Mouse (Mus musculus): ENCODE results near the gene Tenm4. TPM values are rescaled to one million over a fixed set of nuclear protein-coding genes. Genes with fewer than 3 reads are reported as not detected.

Tenm4 gene
- polyA plus RNA-seq, 2 experiments: 12.7 to 37.4 TPM

- no peaks in the 10 kb centered on the region for H3K36me3 ChIP-seq (ENCODE audit: control insufficient read depth, insufficient read depth, low read length)
- peak overlapping the region; percentile 46 for H3K4me2 ChIP-seq (replicated peaks; ENCODE audit: low read depth, low read length, severe bottlenecking)
- TF ChIP-seq POLR2A (IDR thresholded peaks at IDR 0.05; ENCODE audit: borderline replicate concordance, extremely low read depth, insufficient read depth, insufficient read length): no peak
- WGBS: 16% methylated on average over 4 of the region's 4 CpGs
- DNase-seq (ENCODE audit: low spot score) (no peak), ATAC-seq (ENCODE audit: low FRiP score, low read depth) (no peak)
- H3K27ac ChIP-seq (replicated peaks; ENCODE audit: low read depth, low read length): no peak overlapping the region
- H3K9ac ChIP-seq (ENCODE audit: low read depth, low read length, severe bottlenecking): 0 out of 2 replicates have a peak overlapping the region, but pooled peaks have one; percentile 43
- H3K4me1 ChIP-seq (ENCODE audit: control insufficient read depth, insufficient read depth, low read length): no peaks in the 10 kb centered on the region
- H3K9me3 ChIP-seq (ENCODE audit: control insufficient read depth, low read length): no peaks in the 10 kb centered on the region
- H3K4me3 ChIP-seq (replicated peaks; ENCODE audit: low read length): peak overlapping the region; percentile 28
- no peaks in the 10 kb centered on the region for H3K27me3 ChIP-seq (ENCODE audit: control insufficient read depth, insufficient read depth, low read length)
Observed at GRCm38 (mm10) chr7:96152431-96152830, 18.6 kb upstream of the Tenm4 start.

- H3K9ac ChIP-seq (ENCODE audit: low read depth, low read length, severe bottlenecking): peak overlapping the region; percentile 43
- 1% methylated on average over 10 of the region's 10 CpGs for WGBS
- no peaks in the 10 kb centered on the region for H3K36me3 ChIP-seq (ENCODE audit: control insufficient read depth, insufficient read depth, low read length)
- peak overlapping the region; percentile 28 for H3K4me3 ChIP-seq (replicated peaks; ENCODE audit: low read length)
- no peaks in the 10 kb centered on the region for H3K4me1 ChIP-seq (ENCODE audit: control insufficient read depth, insufficient read depth, low read length)
- ATAC-seq (ENCODE audit: low FRiP score, low read depth) (peak; percentile 89), DNase-seq (ENCODE audit: low spot score) (peak; percentile 76)
- no peaks in the 10 kb centered on the region for H3K9me3 ChIP-seq (ENCODE audit: control insufficient read depth, low read length)
- H3K27ac ChIP-seq (replicated peaks; ENCODE audit: low read depth, low read length): no peak overlapping the region
- H3K27me3 ChIP-seq (ENCODE audit: control insufficient read depth, insufficient read depth, low read length): no peaks in the 10 kb centered on the region
- H3K4me2 ChIP-seq (replicated peaks; ENCODE audit: low read depth, low read length, severe bottlenecking): peak overlapping the region; percentile 46
- no peak for TF ChIP-seq POLR2A (IDR thresholded peaks at IDR 0.05; ENCODE audit: borderline replicate concordance, extremely low read depth, insufficient read depth, insufficient read length)
Observed at GRCm38 (mm10) chr7:96152924-96153359, 18.1 kb upstream of the Tenm4 start.

- WGBS: 79% methylated on average over 3 of the region's 3 CpGs
- H3K9ac ChIP-seq (ENCODE audit: low read depth, low read length, severe bottlenecking): no peak overlapping the region
- no peak overlapping the region for H3K27ac ChIP-seq (replicated peaks; ENCODE audit: low read depth, low read length)
- no peaks in the 10 kb centered on the region for H3K4me1 ChIP-seq (ENCODE audit: control insufficient read depth, insufficient read depth, low read length)
- no peak overlapping the region for H3K4me2 ChIP-seq (replicated peaks; ENCODE audit: low read depth, low read length, severe bottlenecking)
- no peak for ATAC-seq (ENCODE audit: low FRiP score, low read depth)
- H3K36me3 ChIP-seq (ENCODE audit: control insufficient read depth, insufficient read depth, low read length): no peaks in the 10 kb centered on the region
- no peaks in the 10 kb centered on the region for H3K9me3 ChIP-seq (ENCODE audit: control insufficient read depth, low read length)
- TF ChIP-seq POLR2A (IDR thresholded peaks at IDR 0.05; ENCODE audit: borderline replicate concordance, extremely low read depth, insufficient read depth, insufficient read length): no peak
- H3K27me3 ChIP-seq (ENCODE audit: control insufficient read depth, insufficient read depth, low read length): no peaks in the 10 kb centered on the region
- DNase-seq (ENCODE audit: low spot score): no peak
- H3K4me3 ChIP-seq (replicated peaks; ENCODE audit: low read length): no peak overlapping the region
Observed at GRCm38 (mm10) chr7:96154025-96154424, 17.0 kb upstream of the Tenm4 start.

- Histone ChIP-seq H3K9ac (ENCODE audit: low read depth, low read length, severe bottlenecking) (no peak overlapping the region), H3K4me3 (replicated peaks; ENCODE audit: low read length) (no peak overlapping the region), H3K9me3 (ENCODE audit: control insufficient read depth, low read length) (no peaks in the 10 kb centered on the region), H3K36me3 (ENCODE audit: control insufficient read depth, insufficient read depth, low read length) (no peaks in the 10 kb centered on the region), H3K4me2 (replicated peaks; ENCODE audit: low read depth, low read length, severe bottlenecking) (no peak overlapping the region), H3K27me3 (ENCODE audit: control insufficient read depth, insufficient read depth, low read length) (no peaks in the 10 kb centered on the region), H3K27ac (replicated peaks; ENCODE audit: low read depth, low read length) (no peak overlapping the region), H3K4me1 (ENCODE audit: control insufficient read depth, insufficient read depth, low read length) (no peaks in the 10 kb centered on the region)
- TF ChIP-seq POLR2A (IDR thresholded peaks at IDR 0.05; ENCODE audit: borderline replicate concordance, extremely low read depth, insufficient read depth, insufficient read length): no peak
- WGBS: 74% methylated on average over 7 of the region's 7 CpGs
- ATAC-seq (ENCODE audit: low FRiP score, low read depth) (no peak), DNase-seq (ENCODE audit: low spot score) (no peak)
Observed at GRCm38 (mm10) chr7:96156481-96157255, 14.4 kb upstream of the Tenm4 start.

GRCm38 (mm10) chr7:96164141-96164540 lies 6.9 kb upstream of the Tenm4 start:
- H3K4me3 ChIP-seq (replicated peaks; ENCODE audit: low read length): no peak overlapping the region
- H3K36me3 ChIP-seq (ENCODE audit: control insufficient read depth, insufficient read depth, low read length): no peaks in the 10 kb centered on the region
- ATAC-seq (ENCODE audit: low FRiP score, low read depth) (no peak), DNase-seq (ENCODE audit: low spot score) (no peak)
- no peak overlapping the region for H3K4me2 ChIP-seq (replicated peaks; ENCODE audit: low read depth, low read length, severe bottlenecking)
- H3K27ac ChIP-seq (replicated peaks; ENCODE audit: low read depth, low read length): no peak overlapping the region
- no peaks in the 10 kb centered on the region for H3K27me3 ChIP-seq (ENCODE audit: control insufficient read depth, insufficient read depth, low read length)
- no peaks in the 10 kb centered on the region for H3K4me1 ChIP-seq (ENCODE audit: control insufficient read depth, insufficient read depth, low read length)
- no peak for TF ChIP-seq POLR2A (IDR thresholded peaks at IDR 0.05; ENCODE audit: borderline replicate concordance, extremely low read depth, insufficient read depth, insufficient read length)
- H3K9me3 ChIP-seq (ENCODE audit: control insufficient read depth, low read length): no peaks in the 10 kb centered on the region
- no peak overlapping the region for H3K9ac ChIP-seq (ENCODE audit: low read depth, low read length, severe bottlenecking)

Data from limb, embryonic 14.5 days (tissue).